Mouse (Mus musculus): ENCODE measurements at regions not wholly inside any gene's neighbourhood (a gene's known extent, or its start where the extent isn't known, plus 50 kb on each side); places are given as distances from the start of the nearest gene placed in this dataset.

DNA sequence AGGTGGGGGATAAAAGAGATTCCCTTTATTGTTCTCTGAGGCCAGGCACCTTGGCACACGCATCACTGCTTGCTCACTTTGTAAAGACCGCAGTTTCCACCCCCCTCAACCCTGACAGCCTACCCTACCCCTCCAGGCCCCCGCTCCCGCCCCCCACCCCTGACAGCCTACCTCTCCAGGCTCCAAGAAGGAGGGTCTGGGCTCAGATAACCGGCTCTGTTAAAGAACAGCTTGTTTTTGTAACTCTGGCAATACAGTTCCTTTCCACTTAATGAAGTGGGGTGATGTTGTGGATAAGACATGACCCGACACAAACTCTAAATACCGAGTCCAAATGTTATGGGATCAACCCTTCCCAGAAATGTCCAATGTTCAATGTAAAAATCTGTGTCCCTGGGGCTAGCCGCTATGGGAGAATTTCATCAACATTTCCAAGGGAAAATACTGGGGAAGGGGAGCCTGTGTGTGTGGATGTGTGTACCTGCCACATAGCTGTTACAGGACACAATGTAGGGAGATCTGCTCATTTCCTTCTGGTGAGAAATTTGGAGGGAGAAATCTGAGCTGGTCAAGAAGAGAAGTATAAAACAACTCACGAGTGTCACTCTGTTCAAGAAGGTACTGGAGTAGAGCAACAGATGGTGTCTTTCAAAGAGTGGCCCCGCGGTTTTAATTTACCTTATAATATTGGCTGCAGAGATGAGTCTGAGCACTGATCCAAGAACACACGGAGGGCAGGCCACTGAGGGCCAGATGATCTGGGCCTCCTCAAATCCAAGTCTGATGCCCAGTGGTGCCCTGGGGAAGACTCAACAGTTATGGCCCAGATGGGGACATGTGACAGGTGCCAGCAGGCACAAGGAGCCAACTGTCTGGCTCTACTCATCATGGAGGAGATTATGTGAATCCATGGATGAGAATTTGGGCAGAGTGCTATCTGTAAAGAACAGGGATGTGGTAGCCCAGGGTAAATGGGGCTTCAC is 76.7 kb downstream of the Gas1 start:
- TF ChIP-seq POLR2A (IDR thresholded peaks at IDR 0.05; ENCODE audit: borderline replicate concordance, extremely low read depth, low read depth, low read length) (no peak), CTCF (IDR thresholded peaks at IDR 0.05; ENCODE audit: insufficient read depth, low read length) (no peak)
